Mouse (Mus musculus) gastrocnemius, adult 18-20 months (tissue): ENCODE results near the gene Smim12. TPM values are rescaled to one million over a fixed set of nuclear protein-coding genes. Genes with fewer than 3 reads are reported as not detected.

Source experiments
- DNase-seq: peaks from one replicate; pipeline ENCODE4 v3.0.0; 2021; ENCODE audit warnings: low spot score
- long read RNA-seq, 2 experiments: library from polyadenylated mRNA; stranded (forward); transcript quantifications; one replicate each; pipeline ENCODE4 v2.0.0; 2021
- total RNA-seq, 2 experiments: library from RNA; stranded (reverse); gene quantifications; 2 replicates each; pipeline ENCODE4 v1.2.3; 2021

The Smim12 gene
- total RNA-seq, result 10 to 100 TPM; 36.3 to 36.9 TPM
- long read RNA-seq, experiment 1, transcript Smim12-201 (2 exons, 1,022 nt), result major isoform, 50 of 52 reads
- long read RNA-seq, experiment 1, partial matches to known transcripts, result 2 of 52 reads
- long read RNA-seq, experiment 1, other reads (novel, unspliced or antisense), result 0 of 52 reads
- long read RNA-seq, experiment 2, transcript Smim12-201 (2 exons, 1,022 nt), result major isoform, 37 of 39 reads
- long read RNA-seq, experiment 2, partial matches to known transcripts, result 2 of 39 reads
- long read RNA-seq, experiment 2, other reads (novel, unspliced or antisense), result 0 of 39 reads

- peak; percentile 98 for DNase-seq
Observed at GRCm38 (mm10) chr4:127243552-127243951, at the start of gene Smim12. Gene Smim12, plus strand, starts transcription at chr4:127243784.

- DNase-seq, result no peak
Observed at GRCm38 (mm10) chr4:127194477-127195269, 48.9 kb upstream of the Smim12 start.

GRCm38 (mm10) chr4:127198609-127199008 lies 45.0 kb upstream of the Smim12 start:
- no peak for DNase-seq

GRCm38 (mm10) chr4:127199406-127199805 lies 44.2 kb upstream of the Smim12 start:
- no peak for DNase-seq

- DNase-seq, result no peak
Observed at GRCm38 (mm10) chr4:127200164-127200722, 43.3 kb upstream of the Smim12 start.

- no peak for DNase-seq
Observed at GRCm38 (mm10) chr4:127200769-127201617, 42.6 kb upstream of the Smim12 start.

GRCm38 (mm10) chr4:127203081-127203480 lies 40.5 kb upstream of the Smim12 start:
- no peak for DNase-seq

GRCm38 (mm10) chr4:127211318-127211717 lies 32.3 kb upstream of the Smim12 start:
- no peak for DNase-seq

- no peak for DNase-seq
Observed at GRCm38 (mm10) chr4:127214510-127214909, 29.1 kb upstream of the Smim12 start.

- no peak for DNase-seq
Observed at GRCm38 (mm10) chr4:127215103-127215502, 28.5 kb upstream of the Smim12 start.

- no peak for DNase-seq
Observed at GRCm38 (mm10) chr4:127215799-127216198, 27.8 kb upstream of the Smim12 start.

GRCm38 (mm10) chr4:127216251-127216651 lies 27.3 kb upstream of the Smim12 start:
- DNase-seq, result no peak

- DNase-seq, result no peak
Observed at GRCm38 (mm10) chr4:127217048-127217447, 26.5 kb upstream of the Smim12 start.

GRCm38 (mm10) chr4:127223291-127223690 lies 20.3 kb upstream of the Smim12 start:
- no peak for DNase-seq

- no peak for DNase-seq
Observed at GRCm38 (mm10) chr4:127223755-127224154, 19.8 kb upstream of the Smim12 start.

- no peak for DNase-seq
Observed at GRCm38 (mm10) chr4:127224444-127225100, 19.0 kb upstream of the Smim12 start.

- no peak for DNase-seq
Observed at GRCm38 (mm10) chr4:127226067-127226466, 17.5 kb upstream of the Smim12 start.

- no peak for DNase-seq
Observed at GRCm38 (mm10) chr4:127227051-127227673, 16.4 kb upstream of the Smim12 start.

GRCm38 (mm10) chr4:127232028-127232427 lies 11.6 kb upstream of the Smim12 start:
- no peak for DNase-seq

- DNase-seq, result no peak
Observed at GRCm38 (mm10) chr4:127232551-127232950, 11.0 kb upstream of the Smim12 start.
